Mouse (Mus musculus) small intestine, adult 2 months (tissue): ENCODE results near the gene Hdgf.

ENCODE experiments used
- CTCF ChIP-seq: fragments of 200-500 bp; IDR thresholded peaks from 2 replicates; pipeline ENCODE4 v1.5.1; 2012; ENCODE audit warnings: low read depth, mild to moderate bottlenecking, control low read depth, inconsistent platforms, low read length, moderate library complexity, mixed read lengths; ENCODE audit not compliant: insufficient replicate concordance, insufficient read length; ENCODE audit errors: extremely low read depth
- POLR2A ChIP-seq: fragments of 200-500 bp; IDR thresholded peaks from 2 replicates; pipeline ENCODE4 v1.6.1; 2012; ENCODE audit warnings: low read depth, mild to moderate bottlenecking, control low read depth, inconsistent platforms, low read length, moderate library complexity

DNA sequence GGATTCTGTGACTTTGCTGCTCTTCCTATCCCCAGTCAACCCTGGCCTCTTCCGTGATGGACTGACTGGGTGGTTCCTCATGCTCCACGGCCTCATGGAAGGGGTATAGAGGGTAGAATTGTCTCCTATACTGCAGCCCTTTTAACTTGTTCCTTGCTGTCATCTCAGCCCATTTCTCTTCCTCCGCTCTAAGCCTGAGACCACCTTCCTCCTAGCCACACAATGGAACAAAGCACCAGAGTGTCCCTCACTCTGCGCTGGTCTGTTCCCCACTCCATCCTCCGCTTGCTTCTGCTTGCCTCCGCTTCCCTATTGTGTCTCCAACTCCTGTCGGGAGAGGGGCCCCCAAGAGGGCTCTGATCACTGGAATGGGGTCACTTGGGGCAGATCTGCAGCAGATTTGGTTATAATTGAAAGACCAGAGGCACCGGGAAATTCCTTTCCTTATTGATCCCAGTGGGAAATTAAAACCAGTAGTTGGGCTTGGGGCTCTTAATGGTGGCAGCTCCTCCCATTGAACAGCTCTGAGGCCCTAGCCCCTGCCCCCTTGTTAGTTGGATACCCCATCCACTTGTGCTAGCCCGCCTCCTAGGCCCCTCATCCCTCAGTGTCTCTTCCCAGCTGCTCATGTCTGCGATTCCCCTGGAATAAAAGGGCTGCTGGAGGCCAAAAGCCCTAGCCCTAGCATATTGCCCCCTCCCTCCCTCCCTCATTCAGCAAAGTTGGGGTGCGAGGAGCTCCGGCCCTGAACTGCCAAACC lies 39.8 kb downstream of the Hdgf start:
- TF ChIP-seq CTCF (no peak), POLR2A (no peak)
